Mouse (Mus musculus) lung, adult 2 months (tissue): Measurements from ENCODE around the gene Cul9.

ENCODE experiments used
- CTCF ChIP-seq: fragments of 200-500 bp; IDR thresholded peaks from 2 replicates; pipeline ENCODE4 v1.5.1; 2011; ENCODE audit warnings: mild to moderate bottlenecking, low read length, control low read depth; ENCODE audit not compliant: insufficient read depth
- POLR2A ChIP-seq: fragments of 200-500 bp; IDR thresholded peaks from 2 replicates; pipeline ENCODE4 v1.6.1; 2011; ENCODE audit warnings: low read depth, mild to moderate bottlenecking, control low read depth, low read length, borderline replicate concordance; ENCODE audit errors: extremely low read depth

- TF ChIP-seq CTCF = no peak
- no peak for TF ChIP-seq POLR2A
Measured at GRCm38 (mm10) chr17:46553926-46554325, 7.7 kb upstream of the Cul9 start.
